Mouse (Mus musculus) lung, postnatal 0 days (tissue): Measurements from ENCODE around the gene Gm44502. TPM values are rescaled to one million over a fixed set of nuclear protein-coding genes. Genes with fewer than 3 reads are reported as not detected.

Experiments used
- ATAC-seq: fragments of 200-750 bp; cut with Nextera tagmentation; 2 replicates; pipeline ENCODE4 v1.8.0; 2017; ENCODE audit warnings: moderate library complexity
- DNase-seq: peaks from one replicate; pipeline ENCODE4 v3.0.0-alpha.2; 2016; ENCODE audit warnings: low spot score
- H3K27ac ChIP-seq: fragments of 300-500 bp; sonication (generic); 2 replicates; pipeline ENCODE4 v1.5.1; 2014; ENCODE audit warnings: antibody characterized with exemption, mild to moderate bottlenecking, low read length, mixed read lengths
- H3K27me3 ChIP-seq: fragments of 300-500 bp; sonication (generic); replicated peaks from 2 replicates; pipeline ENCODE4 v1.6.1; 2014; ENCODE audit warnings: low read length, mixed read lengths; ENCODE audit not compliant: insufficient read depth
- H3K36me3 ChIP-seq: fragments of 300-500 bp; sonication (generic); 2 replicates; pipeline ENCODE4 v1.6.1; 2014; ENCODE audit warnings: low read length, mixed read lengths; ENCODE audit not compliant: insufficient read depth
- H3K4me1 ChIP-seq: fragments of 300-500 bp; sonication (generic); 2 replicates; pipeline ENCODE4 v1.6.1; 2014; ENCODE audit warnings: antibody characterized with exemption, low read depth, low read length, mixed read lengths; ENCODE audit not compliant: insufficient read depth
- H3K4me2 ChIP-seq: fragments of 300-500 bp; sonication (generic); replicated peaks from 2 replicates; pipeline ENCODE4 v1.6.1; 2014; ENCODE audit warnings: low read depth, mild to moderate bottlenecking, low read length, moderate library complexity, mixed read lengths
- H3K4me3 ChIP-seq: fragments of 300-500 bp; sonication (generic); 2 replicates; pipeline ENCODE4 v1.5.1; 2014; ENCODE audit warnings: low read depth, low read length
- H3K9ac ChIP-seq: fragments of 300-500 bp; sonication (generic); replicated peaks from 2 replicates; pipeline ENCODE4 v1.6.1; 2014; ENCODE audit warnings: low read depth, mild to moderate bottlenecking
- H3K9me3 ChIP-seq: fragments of 300-500 bp; sonication (generic); 2 replicates; pipeline ENCODE4 v1.6.1; 2016; ENCODE audit warnings: low read length, mixed read lengths
- CTCF ChIP-seq: IDR thresholded peaks from 2 replicates; pipeline ENCODE4 v1.5.1; 2016; ENCODE audit warnings: antibody characterized with exemption, mild to moderate bottlenecking
- EP300 ChIP-seq: IDR thresholded peaks from 2 replicates; pipeline ENCODE4 v1.6.1; 2016; ENCODE audit warnings: antibody characterized with exemption, mild to moderate bottlenecking, control low read depth
- WGBS: fragments of 180-500 bp; shearing (Covaris S2); extraction: QIAGEN DNeasy Blood & Tissue Kit; methylation state at CpG from one replicate; pipeline ENCODE4 v1.1.7; 2014; 5-methylcytosine and 5-hydroxymethylcytosine counted together
- polyA plus RNA-seq: library from polyadenylated mRNA; unstranded; fragments of >200 nt; fragmentation: Nextera tagmentation; extraction: Ambion mirVana; gene quantifications from 2 replicates; pipeline ENCODE4 v1.2.1, GENCODE M21; 2015

The Gm44502 gene
- polyA plus RNA-seq, 1 experiment from 2014 or later = not detected

DNA sequence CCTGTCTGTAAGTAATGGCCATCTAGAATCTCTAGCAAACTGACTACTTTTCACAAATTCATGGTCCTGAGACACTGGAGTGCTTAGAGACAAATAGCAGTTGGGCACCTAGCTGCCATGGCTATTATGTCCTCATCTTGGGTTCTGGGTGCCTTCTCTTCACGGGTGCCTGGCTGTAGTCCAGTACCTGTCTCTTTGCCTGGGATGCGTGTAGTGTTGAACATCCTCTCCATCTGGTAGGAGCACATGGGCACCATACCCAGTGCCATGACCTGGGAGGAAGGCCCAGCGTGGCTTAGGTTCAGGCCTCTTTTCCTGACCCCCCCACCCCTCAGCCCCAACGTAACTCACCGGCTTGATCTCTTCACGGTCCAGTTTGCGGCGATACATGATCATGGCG lies 7.6 kb downstream of the Gm44502 start:
- DNase-seq (no peak), ATAC-seq (no peak)
- Histone ChIP-seq H3K36me3 (no peaks in the 10 kb centered on the region), H3K27ac (no peak overlapping the region), H3K4me2 (no peak overlapping the region), H3K4me1 (no peaks in the 10 kb centered on the region), H3K4me3 (no peak overlapping the region), H3K27me3 (no peaks in the 10 kb centered on the region), H3K9me3 (no peaks in the 10 kb centered on the region), H3K9ac (no peak overlapping the region)
- TF ChIP-seq EP300 (no peak), CTCF (no peak)
- WGBS = 91% methylated on average over 9 of the region's 9 CpGs

DNA sequence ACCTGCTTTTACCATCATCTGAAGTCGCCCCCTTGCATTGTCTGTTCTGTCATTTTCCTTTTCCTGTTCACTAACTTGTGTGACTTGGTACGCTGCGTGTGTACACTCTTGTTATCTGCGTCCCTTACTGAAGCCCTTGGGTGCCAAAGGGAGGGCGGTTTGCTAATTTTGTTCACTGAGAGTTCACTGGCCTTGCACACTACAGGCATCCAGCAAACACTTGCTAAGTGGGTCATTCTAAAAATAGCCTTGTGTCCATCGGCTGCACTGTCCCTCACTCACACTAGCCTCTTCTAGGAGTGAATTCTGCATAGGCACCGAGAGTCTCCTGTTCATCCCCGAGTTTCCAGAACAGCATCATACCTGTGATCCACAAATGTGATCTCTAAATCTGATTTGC lies 14.2 kb downstream of the Gm44502 start:
- H3K27ac ChIP-seq = no peak overlapping the region
- no peak overlapping the region for H3K4me3 ChIP-seq
- H3K27me3 ChIP-seq = no peaks in the 10 kb centered on the region
- H3K9ac ChIP-seq = no peak overlapping the region
- no peak overlapping the region for H3K4me2 ChIP-seq
- no peaks in the 10 kb centered on the region for H3K9me3 ChIP-seq
- TF ChIP-seq CTCF = no peak
- TF ChIP-seq EP300 = no peak
- no peaks in the 10 kb centered on the region for H3K36me3 ChIP-seq
- whole genome bisulfite sequencing = 81% methylated on average over 8 of the region's 8 CpGs
- DNase-seq (no peak), ATAC-seq (no peak)
- no peaks in the 10 kb centered on the region for H3K4me1 ChIP-seq

DNA sequence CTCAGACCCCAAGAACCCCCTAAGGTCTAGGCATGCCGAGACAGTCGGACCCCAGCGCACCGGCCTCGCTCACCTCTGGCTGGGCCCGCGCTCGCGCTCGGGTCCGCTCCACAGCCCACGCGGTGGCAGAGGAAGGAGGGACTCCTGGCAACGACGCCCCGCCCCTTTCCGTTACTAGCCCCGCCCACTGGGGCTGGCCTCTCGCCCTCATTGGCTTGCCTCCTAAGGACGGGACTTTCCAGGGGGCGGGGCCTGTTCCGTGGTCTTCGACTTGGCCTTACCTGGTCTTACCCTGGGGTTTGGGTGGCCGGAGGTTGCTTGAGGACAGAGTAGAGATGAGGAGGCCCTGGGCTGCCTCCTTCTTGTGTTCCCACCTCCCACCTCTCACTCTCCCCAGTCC lies 19.4 kb downstream of the Gm44502 start, which contains the start of gene Syce3:
Syce3 (minus strand) TSS at position 386 of the 400 bp plus-strand sequence.
- no peak for TF ChIP-seq CTCF
- no peak for TF ChIP-seq EP300
- no peak for ATAC-seq
- Histone ChIP-seq H3K4me3 (no peak within 1 kb of the TSS), H3K9me3 (no peaks in the 10 kb centered on the region), H3K27me3 (no peaks in the 10 kb centered on the region), H3K4me1 (no peaks in the 10 kb centered on the region), H3K27ac (no peak within 1 kb of the TSS), H3K36me3 (no peaks in the 10 kb centered on the region), H3K9ac (no peak within 1 kb of the TSS), H3K4me2 (no peak within 1 kb of the TSS)
- DNase-seq = no peak
- 80% methylated on average over 16 of the region's 24 CpGs for WGBS

DNA sequence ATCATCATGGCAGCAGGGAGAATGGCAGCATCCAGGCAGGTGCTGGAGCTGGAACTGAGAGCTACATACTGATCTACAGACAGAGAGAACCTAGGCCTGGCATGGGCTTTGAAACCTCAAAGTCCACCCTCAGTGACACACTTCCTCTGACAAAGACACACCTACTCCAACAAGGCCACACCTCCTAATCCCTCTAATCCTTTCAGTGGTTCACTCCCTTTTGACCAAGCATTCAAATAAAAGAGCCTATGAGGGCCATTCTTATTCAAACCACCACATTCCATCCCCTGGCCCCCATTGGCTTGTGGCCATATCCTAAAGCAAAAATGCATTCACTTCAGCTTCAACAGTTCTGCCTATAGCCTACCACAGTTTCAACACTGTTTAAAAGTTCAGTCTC lies 22.8 kb downstream of the Gm44502 start:
- Histone ChIP-seq H3K27ac (no peak overlapping the region), H3K9ac (no peak overlapping the region), H3K4me1 (no peaks in the 10 kb centered on the region), H3K4me2 (no peak overlapping the region), H3K27me3 (no peaks in the 10 kb centered on the region), H3K36me3 (no peaks in the 10 kb centered on the region), H3K4me3 (no peak overlapping the region), H3K9me3 (no peaks in the 10 kb centered on the region)
- no peak for DNase-seq
- no peak for ATAC-seq
- TF ChIP-seq CTCF (no peak), EP300 (no peak)

DNA sequence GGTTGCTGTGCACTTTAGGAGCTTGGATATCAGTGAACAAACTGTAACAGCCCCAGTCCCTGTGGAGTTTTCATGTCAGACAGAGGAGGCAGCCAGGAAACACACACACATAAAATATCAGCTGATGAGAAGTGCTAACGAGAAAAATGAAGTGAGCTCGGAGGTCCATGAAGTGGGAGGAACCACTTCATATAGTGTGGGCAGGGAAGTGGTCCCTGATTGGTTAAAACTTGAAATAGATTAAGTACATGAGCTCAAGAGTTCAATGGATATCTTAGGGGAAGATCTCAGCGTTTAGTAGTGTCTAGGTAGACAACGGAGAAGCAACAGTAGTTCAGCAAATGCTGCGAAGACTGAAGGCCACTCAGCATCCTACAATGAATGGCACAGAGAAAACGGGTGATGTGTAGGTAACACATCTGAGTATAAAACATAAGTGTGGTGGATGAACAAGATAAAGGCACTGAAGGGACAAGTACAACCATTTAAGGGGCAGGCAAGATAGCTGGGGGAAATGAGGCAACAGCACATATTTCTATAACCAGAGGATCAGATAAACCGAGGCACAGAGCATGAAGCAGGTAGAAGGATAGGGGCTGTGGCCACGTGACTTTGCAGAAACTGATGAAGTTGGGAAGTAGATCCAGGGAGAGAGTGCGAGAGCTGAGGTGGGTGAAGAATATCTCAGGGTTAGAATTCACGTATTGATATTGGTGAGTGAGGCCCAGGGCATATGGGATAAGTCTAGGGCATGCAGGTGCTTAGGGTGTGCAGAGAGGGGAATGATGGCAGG lies 24.5 kb downstream of the Gm44502 start:
- Histone ChIP-seq H3K9me3 (no peaks in the 10 kb centered on the region), H3K36me3 (no peaks in the 10 kb centered on the region), H3K27me3 (no peaks in the 10 kb centered on the region), H3K9ac (no peak overlapping the region), H3K4me3 (no peak overlapping the region), H3K4me2 (no peak overlapping the region), H3K27ac (no peak overlapping the region), H3K4me1 (no peaks in the 10 kb centered on the region)
- ATAC-seq (no peak), DNase-seq (no peak)
- TF ChIP-seq EP300 (no peak), CTCF (no peak)
- WGBS = 74% methylated on average over 10 of the region's 10 CpGs

DNA sequence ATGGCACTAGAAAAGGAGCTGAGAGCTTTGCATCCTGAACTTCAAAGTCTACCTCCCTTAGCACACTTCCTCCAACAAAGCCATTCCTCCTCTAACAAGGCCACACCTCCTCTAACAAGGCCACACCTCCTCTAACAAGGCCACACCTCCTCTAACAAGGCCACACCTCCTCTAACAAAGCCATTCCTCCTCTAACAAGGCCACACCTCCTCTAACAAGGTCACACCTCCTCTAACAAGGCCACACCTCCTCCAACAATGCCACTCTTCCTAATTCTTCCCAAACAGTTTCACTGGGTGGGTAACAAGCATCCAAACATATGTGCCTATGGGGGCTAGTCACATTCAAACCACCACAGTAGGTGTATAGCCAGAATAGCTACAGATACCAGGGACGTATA lies 27.0 kb downstream of the Gm44502 start:
- Histone ChIP-seq H3K4me2 (no peak overlapping the region), H3K36me3 (no peaks in the 10 kb centered on the region), H3K27ac (no peak overlapping the region), H3K4me3 (no peak overlapping the region), H3K9ac (no peak overlapping the region), H3K27me3 (no peaks in the 10 kb centered on the region), H3K4me1 (no peaks in the 10 kb centered on the region), H3K9me3 (no peaks in the 10 kb centered on the region)
- no peak for DNase-seq
- no peak for ATAC-seq
- TF ChIP-seq CTCF = no peak
- TF ChIP-seq EP300 = no peak
- 71% methylated on average over 1 of the region's 1 CpGs for WGBS

DNA sequence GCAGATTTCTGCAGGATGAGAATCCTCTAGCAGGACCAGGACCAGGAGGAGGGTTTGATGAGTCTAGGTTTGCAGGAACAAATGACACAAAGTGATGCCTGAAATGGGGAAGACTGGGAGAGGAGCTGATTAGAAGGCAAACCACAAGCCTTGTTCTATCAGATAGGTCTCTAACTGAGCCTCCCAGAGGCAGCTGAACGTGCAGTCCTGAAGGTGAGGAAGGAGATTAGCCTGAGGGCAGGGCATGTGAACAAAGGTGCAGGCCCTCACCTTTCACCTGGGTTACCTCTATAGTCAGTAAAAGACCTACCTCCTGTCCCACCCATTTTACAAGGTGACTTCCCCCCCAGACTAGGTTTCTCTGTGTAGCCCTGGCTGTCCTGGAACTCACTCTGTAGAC lies 29.8 kb downstream of the Gm44502 start:
- WGBS = 65% methylated on average over 1 of the region's 1 CpGs
- no peak overlapping the region for H3K9ac ChIP-seq
- no peak for TF ChIP-seq CTCF
- no peak for TF ChIP-seq EP300

More for the DNA sequence above, 29.8 kb downstream of the Gm44502 start:
- H3K27me3 ChIP-seq = no peaks in the 10 kb centered on the region
- DNase-seq (no peak), ATAC-seq (no peak)
- no peaks in the 10 kb centered on the region for H3K4me1 ChIP-seq
- no peaks in the 10 kb centered on the region for H3K36me3 ChIP-seq
- no peak overlapping the region for H3K27ac ChIP-seq
- H3K4me2 ChIP-seq = no peak overlapping the region
- no peaks in the 10 kb centered on the region for H3K9me3 ChIP-seq
- H3K4me3 ChIP-seq = no peak overlapping the region
